In genomic region chr19:16506711-16507364, GRCm38 (mm10) we compare ENCODE assay signal across 13 mouse cellular contexts.
DNase-seq lines count a peak whose midpoint lies in the region; ATAC-seq lines count a peak whose summit lies in the region.
"Had no signal": no experiment of that assay in that cellular context is flagged by ENCODE, and none has a peak within 500 bp of the region (broad histone marks: within the 10 kb centered on the region; RNA-seq: fewer than 3 reads in every experiment).

No protein-coding gene starts in this region.

- peak; percentile 76 for DNase-seq in brain, adult 2 months (ENCODE audit: low read depth, low spot score)
- DNase-seq in frontal cortex, postnatal 25 days (ENCODE audit: low spot score in 2 of 2), result no peak
- DNase-seq in thymus, postnatal 14 days, result no peak
- DNase-seq in heart, postnatal 25 days (ENCODE audit: low spot score), result no peak
- DNase-seq: kidney, postnatal 25 days; liver, embryonic 13.5 days; thymus, adult 18-20 months had no signal

- 31% methylated on average over 6 of the region's 6 CpGs for WGBS in embryonic facial prominence, embryonic 12.5 days
- 13% methylated on average over 6 of the region's 6 CpGs for WGBS in hindbrain, embryonic 13.5 days
- WGBS in neural tube, embryonic 13.5 days, result 19% methylated on average over 6 of the region's 6 CpGs

- no peak overlapping the region for H3K27ac ChIP-seq in embryonic facial prominence, embryonic 12.5 days
- H3K27ac ChIP-seq in hindbrain, embryonic 13.5 days, result peak overlapping the region; percentile 81
- peak overlapping the region; percentile 77 for H3K27ac ChIP-seq in neural tube, embryonic 13.5 days (replicated peaks)
- H3K27ac ChIP-seq: liver, embryonic 13.5 days; macrophage had no signal

- no peak overlapping the region for H3K4me2 ChIP-seq in embryonic facial prominence, embryonic 12.5 days (replicated peaks)
- no peak overlapping the region for H3K4me2 ChIP-seq in hindbrain, embryonic 13.5 days
- no peak overlapping the region for H3K4me2 ChIP-seq in neural tube, embryonic 13.5 days
- H3K4me2 ChIP-seq: liver, embryonic 13.5 days had no signal

- no peak overlapping the region for H3K9ac ChIP-seq in embryonic facial prominence, embryonic 12.5 days
- H3K9ac ChIP-seq in hindbrain, embryonic 13.5 days, result no peak overlapping the region
- H3K9ac ChIP-seq in neural tube, embryonic 13.5 days, result no peak overlapping the region
- H3K9ac ChIP-seq: liver, embryonic 13.5 days had no signal

- ATAC-seq in embryonic facial prominence, embryonic 12.5 days (ENCODE audit: insufficient number of reproducible peaks, insufficient read depth, low FRiP score, low TSS enrichment), result peak; percentile 52; the same call in 1 of the 2 replicates
- ATAC-seq in hindbrain, embryonic 13.5 days (ENCODE audit: low FRiP score), result peak; percentile 95
- ATAC-seq in neural tube, embryonic 13.5 days (ENCODE audit: low read depth), result peak; percentile 91
- ATAC-seq: CD4-positive, CD25-positive, alpha-beta regulatory T cell, adult 4 months; Patski had no signal

- no peaks in the 10 kb centered on the region for H3K9me3 ChIP-seq in embryonic facial prominence, embryonic 12.5 days
- H3K9me3 ChIP-seq in hindbrain, embryonic 13.5 days, result no peaks in the 10 kb centered on the region
- H3K9me3 ChIP-seq in neural tube, embryonic 13.5 days, result peaks cover 3% of the 10 kb centered on the region; the same call in 1 of the 2 replicates
- H3K9me3 ChIP-seq: liver, embryonic 13.5 days had no signal

- H3K27me3 ChIP-seq in embryonic facial prominence, embryonic 12.5 days, result no peaks in the 10 kb centered on the region
- H3K27me3 ChIP-seq in hindbrain, embryonic 13.5 days, result peaks cover 13% of the 10 kb centered on the region
- 0 out of 2 replicates have a peak, but pooled peaks cover 3% of the 10 kb centered on the region for H3K27me3 ChIP-seq in neural tube, embryonic 13.5 days
- H3K27me3 ChIP-seq: liver, embryonic 13.5 days had no signal

- intact Hi-C loops in heart, postnatal 25 days (cut with DNase I), result no loop called here

- H3K4me1 ChIP-seq in embryonic facial prominence, embryonic 12.5 days, result no peaks in the 10 kb centered on the region
- peaks cover 23% of the 10 kb centered on the region for H3K4me1 ChIP-seq in hindbrain, embryonic 13.5 days (replicated peaks)
- H3K4me1 ChIP-seq in neural tube, embryonic 13.5 days (replicated peaks), result peaks cover 19% of the 10 kb centered on the region

- no peaks in the 10 kb centered on the region for H3K36me3 ChIP-seq in embryonic facial prominence, embryonic 12.5 days
- no peaks in the 10 kb centered on the region for H3K36me3 ChIP-seq in hindbrain, embryonic 13.5 days
- no peaks in the 10 kb centered on the region for H3K36me3 ChIP-seq in neural tube, embryonic 13.5 days
- H3K36me3 ChIP-seq: liver, embryonic 13.5 days had no signal

- H3K4me3 ChIP-seq in embryonic facial prominence, embryonic 12.5 days, result no peak overlapping the region
- H3K4me3 ChIP-seq in hindbrain, embryonic 13.5 days, result no peak overlapping the region
- H3K4me3 ChIP-seq in neural tube, embryonic 13.5 days, result no peak overlapping the region
- H3K4me3 ChIP-seq: liver, embryonic 13.5 days had no signal
